Mouse (Mus musculus) hindbrain, embryonic 13.5 days (tissue): ENCODE measurements around the gene Kctd17. TPM values are rescaled to one million over a fixed set of nuclear protein-coding genes. Genes with fewer than 3 reads are reported as not detected.

ENCODE experiments used
- ATAC-seq: fragments of 200-750 bp; cut with Nextera tagmentation; 2 replicates; pipeline ENCODE4 v1.8.0; 2017; ENCODE audit warnings: moderate TSS enrichment; ENCODE audit not compliant: low FRiP score
- H3K27ac ChIP-seq: fragments of 300-500 bp; sonication (generic); 2 replicates; pipeline ENCODE4 v1.5.1; 2015; ENCODE audit warnings: inconsistent platforms, mild to moderate bottlenecking, moderate library complexity
- H3K27me3 ChIP-seq: fragments of 300-500 bp; sonication (generic); 2 replicates; pipeline ENCODE4 v1.6.1; 2015; ENCODE audit warnings: mild to moderate bottlenecking, inconsistent platforms
- H3K36me3 ChIP-seq: fragments of 300-500 bp; sonication (generic); 2 replicates; pipeline ENCODE4 v1.6.1; 2015; ENCODE audit warnings: mild to moderate bottlenecking, inconsistent platforms
- H3K4me1 ChIP-seq: fragments of 300-500 bp; sonication (generic); replicated peaks from 2 replicates; pipeline ENCODE4 v1.6.1; 2015; ENCODE audit warnings: inconsistent platforms
- H3K4me2 ChIP-seq: fragments of 300-500 bp; sonication (generic); 2 replicates; pipeline ENCODE4 v1.6.1; 2015; ENCODE audit warnings: inconsistent platforms, mild to moderate bottlenecking, moderate library complexity
- H3K4me3 ChIP-seq: fragments of 300-500 bp; sonication (generic); 2 replicates; pipeline ENCODE4 v1.5.1; 2015; ENCODE audit warnings: mild to moderate bottlenecking, inconsistent platforms
- H3K9ac ChIP-seq: fragments of 300-500 bp; sonication (generic); 2 replicates; pipeline ENCODE4 v1.6.1; 2015; ENCODE audit warnings: mild to moderate bottlenecking, inconsistent platforms
- H3K9me3 ChIP-seq: fragments of 300-500 bp; sonication (generic); 2 replicates; pipeline ENCODE4 v1.6.1; 2016; ENCODE audit warnings: inconsistent platforms
- WGBS: fragments of 180-500 bp; shearing (Covaris S2); methylation state at CpG from one replicate; pipeline ENCODE4 v1.1.7; 2015; 5-methylcytosine and 5-hydroxymethylcytosine counted together
- polyA plus RNA-seq: library from polyadenylated mRNA; unstranded; fragments of >200 nt; fragmentation: Nextera tagmentation; extraction: Ambion mirVana; gene quantifications from 2 replicates; pipeline ENCODE4 v1.2.1, GENCODE M21; 2015

Kctd17 gene
- 114 and 116 TPM in 2 replicates for polyA plus RNA-seq

DNA sequence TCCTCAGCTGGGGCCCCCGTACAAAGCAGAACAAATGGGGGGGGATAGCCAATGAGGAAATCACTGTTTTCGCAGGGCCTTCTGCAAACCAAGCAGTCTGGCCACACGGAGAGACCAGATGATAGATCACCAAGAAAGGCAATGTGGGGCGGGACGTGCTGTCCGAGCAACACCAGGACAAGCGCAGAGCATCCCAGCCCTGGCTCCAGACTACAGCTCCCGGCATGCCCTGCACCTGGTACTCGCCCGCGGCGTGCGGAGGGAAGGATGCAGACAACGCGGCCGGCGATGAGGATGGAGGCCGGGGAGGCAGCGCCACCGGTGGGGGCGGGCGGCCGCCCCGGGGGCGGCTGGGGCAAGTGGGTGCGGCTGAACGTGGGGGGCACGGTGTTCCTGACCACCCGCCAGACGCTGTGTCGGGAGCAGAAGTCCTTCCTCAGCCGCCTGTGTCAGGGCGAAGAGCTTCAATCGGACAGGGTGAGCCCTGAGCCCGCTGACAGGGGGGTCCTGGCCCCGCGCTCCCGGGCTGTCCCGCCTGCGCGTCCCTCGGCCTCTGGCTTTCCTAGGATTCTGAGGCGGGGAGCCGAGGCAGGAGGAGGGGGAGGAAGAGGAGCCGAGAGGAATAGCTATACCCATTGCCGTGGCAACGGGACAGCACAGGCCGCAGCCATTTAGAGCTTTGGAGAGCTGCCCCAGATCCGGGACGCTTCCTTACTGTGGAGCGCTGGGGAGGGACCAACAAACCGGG lies at the start of gene Kctd17:
TSS of gene Kctd17 (plus strand) at position 174 of the 748 bp plus-strand sequence.
- ATAC-seq: peak; percentile 92

DNA sequence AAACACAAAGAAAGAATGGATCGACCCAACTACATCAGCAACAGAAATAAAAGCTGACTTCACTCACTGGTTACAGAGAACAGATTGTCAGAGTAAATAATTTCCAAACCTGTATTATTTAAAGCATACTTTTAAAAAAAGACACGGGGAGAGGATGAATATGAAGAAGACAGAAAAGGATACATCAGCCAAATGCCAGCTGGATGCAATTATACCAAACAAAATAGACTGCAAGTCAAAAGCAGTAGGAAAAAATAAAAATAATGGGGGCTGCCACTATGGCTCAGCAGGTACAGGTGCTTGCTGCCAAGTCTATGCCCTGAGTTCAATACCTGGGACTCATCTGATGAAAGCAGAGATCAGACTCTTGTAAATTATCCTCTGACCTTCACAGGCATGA lies 48.2 kb upstream of the Kctd17 start:
- 91% methylated on average over 2 of the region's 2 CpGs for WGBS
- Histone ChIP-seq H3K4me2 (no peak overlapping the region), H3K9me3 (no peaks in the 10 kb centered on the region; the same call in 1 of the 2 replicates)

More for the DNA sequence above, at the start of gene Kctd17:
- Histone ChIP-seq H3K36me3 (peaks cover 29% of the 10 kb centered on the region), H3K9me3 (no peaks in the 10 kb centered on the region), H3K4me2 (peak within 1 kb of the TSS; percentile 89), H3K27me3 (peaks cover 17% of the 10 kb centered on the region; the same call in 1 of the 2 replicates), H3K4me1 (peaks cover 33% of the 10 kb centered on the region), H3K4me3 (peak within 1 kb of the TSS; percentile 89), H3K9ac (peak within 1 kb of the TSS; percentile 96), H3K27ac (peak within 1 kb of the TSS; percentile 81)
- WGBS: under 1% methylated on average over 51 of the region's 52 CpGs

DNA sequence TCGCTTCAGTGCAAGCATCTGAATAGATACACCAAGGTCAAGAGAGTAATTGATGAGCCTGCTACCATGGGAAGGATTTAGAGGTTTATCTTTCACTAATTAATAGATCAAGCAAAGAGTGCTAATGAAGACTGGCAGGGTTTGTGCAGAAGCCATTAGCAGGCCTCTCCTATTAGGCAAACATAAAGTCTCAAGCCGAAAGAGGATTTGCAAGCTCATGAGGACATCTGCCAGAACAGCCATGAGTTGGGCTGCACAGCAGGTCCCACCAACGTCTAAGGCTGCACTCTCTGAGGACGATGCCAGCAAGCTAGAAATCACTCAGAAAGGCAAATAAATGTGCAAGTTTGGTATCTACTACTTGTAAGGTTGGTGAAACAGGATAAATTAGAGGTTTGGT lies 47.6 kb upstream of the Kctd17 start:
- no peaks in the 10 kb centered on the region; the same call in 1 of the 2 replicates for H3K9me3 ChIP-seq
- no peak overlapping the region for H3K27ac ChIP-seq
- peaks cover 14% of the 10 kb centered on the region; the same call in 1 of the 2 replicates for H3K4me1 ChIP-seq
- WGBS: 72% methylated on average over 4 of the region's 4 CpGs
- no peak overlapping the region for H3K4me3 ChIP-seq
- no peak overlapping the region for H3K4me2 ChIP-seq
- no peak for ATAC-seq
- no peaks in the 10 kb centered on the region for H3K36me3 ChIP-seq
- H3K27me3 ChIP-seq: no peaks in the 10 kb centered on the region
- H3K9ac ChIP-seq: no peak overlapping the region

More for the DNA sequence above, 48.2 kb upstream of the Kctd17 start:
- no peak for ATAC-seq
- Histone ChIP-seq H3K9ac (no peak overlapping the region), H3K4me1 (peaks cover 14% of the 10 kb centered on the region; the same call in 1 of the 2 replicates), H3K27me3 (no peaks in the 10 kb centered on the region), H3K36me3 (no peaks in the 10 kb centered on the region), H3K27ac (no peak overlapping the region), H3K4me3 (no peak overlapping the region)

DNA sequence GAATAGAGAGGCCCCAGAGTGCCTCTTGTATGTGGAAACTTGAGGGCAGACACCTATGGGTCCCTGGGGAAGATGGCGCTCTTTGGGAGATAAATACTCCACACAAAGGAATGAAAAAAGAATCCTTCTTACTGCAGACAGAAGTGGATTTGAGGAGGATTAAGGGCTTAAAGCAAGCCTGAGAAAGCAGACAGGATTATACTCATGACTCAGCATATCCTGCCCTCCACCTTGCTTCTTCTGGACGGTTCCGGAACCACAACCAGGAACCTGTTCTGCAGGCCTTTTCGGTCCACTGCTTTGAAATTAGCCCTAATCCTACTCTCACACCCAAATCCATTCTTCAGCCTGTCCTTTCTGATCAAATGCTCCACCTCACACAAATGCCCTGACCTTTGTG lies 46.2 kb upstream of the Kctd17 start:
- Histone ChIP-seq H3K4me2 (no peak overlapping the region), H3K9me3 (no peaks in the 10 kb centered on the region; the same call in 1 of the 2 replicates), H3K27me3 (no peaks in the 10 kb centered on the region), H3K4me1 (peaks cover 14% of the 10 kb centered on the region; the same call in 1 of the 2 replicates), H3K27ac (no peak overlapping the region), H3K36me3 (no peaks in the 10 kb centered on the region), H3K4me3 (no peak overlapping the region), H3K9ac (no peak overlapping the region)
- 94% methylated on average over 4 of the region's 4 CpGs for WGBS
- no peak for ATAC-seq

DNA sequence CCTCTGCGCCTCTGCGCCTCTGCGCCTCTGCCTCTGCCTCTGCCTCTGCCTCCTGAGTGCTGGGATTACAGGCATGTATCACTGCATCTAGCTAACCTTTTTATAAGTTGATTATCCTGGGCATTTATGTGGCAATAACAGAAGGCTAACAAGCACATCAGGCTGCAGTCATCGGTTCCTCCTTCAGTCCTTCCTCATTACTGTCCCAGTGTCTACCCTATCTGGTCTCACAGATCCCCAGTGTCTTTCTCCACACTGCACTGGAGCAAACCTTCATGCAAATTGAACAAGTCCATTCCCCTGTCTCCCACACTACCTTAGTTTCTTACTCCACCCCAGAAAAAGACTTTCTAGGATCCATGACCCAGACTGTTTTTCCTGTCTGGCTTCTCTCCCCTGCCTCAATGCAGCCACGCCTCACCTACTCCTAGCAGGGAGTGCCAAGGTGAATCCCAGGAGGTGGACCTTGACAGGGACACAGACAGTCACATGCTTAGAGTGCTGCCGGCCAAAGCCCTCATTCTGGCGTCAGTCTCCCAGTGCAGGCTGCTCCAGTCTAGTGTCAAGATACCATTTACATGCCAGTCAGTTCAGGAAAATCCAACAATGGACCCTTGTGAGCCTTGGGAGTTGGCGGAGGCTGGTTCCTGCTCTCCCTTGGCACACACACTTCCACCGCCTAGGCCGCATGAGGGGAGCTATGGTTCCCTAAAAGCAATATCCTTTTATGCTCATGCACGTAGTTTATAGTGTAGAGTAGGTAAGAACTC lies 44.7 kb upstream of the Kctd17 start:
- Histone ChIP-seq H3K36me3 (no peaks in the 10 kb centered on the region), H3K4me1 (peaks cover 14% of the 10 kb centered on the region; the same call in 1 of the 2 replicates), H3K4me2 (no peak overlapping the region), H3K27me3 (no peaks in the 10 kb centered on the region), H3K4me3 (no peak overlapping the region), H3K9ac (no peak overlapping the region), H3K27ac (peak overlapping the region; percentile 75), H3K9me3 (no peaks in the 10 kb centered on the region; the same call in 1 of the 2 replicates)
- peak; percentile 68; the same call in 1 of the 2 replicates for ATAC-seq
- WGBS: 74% methylated on average over 11 of the region's 11 CpGs

DNA sequence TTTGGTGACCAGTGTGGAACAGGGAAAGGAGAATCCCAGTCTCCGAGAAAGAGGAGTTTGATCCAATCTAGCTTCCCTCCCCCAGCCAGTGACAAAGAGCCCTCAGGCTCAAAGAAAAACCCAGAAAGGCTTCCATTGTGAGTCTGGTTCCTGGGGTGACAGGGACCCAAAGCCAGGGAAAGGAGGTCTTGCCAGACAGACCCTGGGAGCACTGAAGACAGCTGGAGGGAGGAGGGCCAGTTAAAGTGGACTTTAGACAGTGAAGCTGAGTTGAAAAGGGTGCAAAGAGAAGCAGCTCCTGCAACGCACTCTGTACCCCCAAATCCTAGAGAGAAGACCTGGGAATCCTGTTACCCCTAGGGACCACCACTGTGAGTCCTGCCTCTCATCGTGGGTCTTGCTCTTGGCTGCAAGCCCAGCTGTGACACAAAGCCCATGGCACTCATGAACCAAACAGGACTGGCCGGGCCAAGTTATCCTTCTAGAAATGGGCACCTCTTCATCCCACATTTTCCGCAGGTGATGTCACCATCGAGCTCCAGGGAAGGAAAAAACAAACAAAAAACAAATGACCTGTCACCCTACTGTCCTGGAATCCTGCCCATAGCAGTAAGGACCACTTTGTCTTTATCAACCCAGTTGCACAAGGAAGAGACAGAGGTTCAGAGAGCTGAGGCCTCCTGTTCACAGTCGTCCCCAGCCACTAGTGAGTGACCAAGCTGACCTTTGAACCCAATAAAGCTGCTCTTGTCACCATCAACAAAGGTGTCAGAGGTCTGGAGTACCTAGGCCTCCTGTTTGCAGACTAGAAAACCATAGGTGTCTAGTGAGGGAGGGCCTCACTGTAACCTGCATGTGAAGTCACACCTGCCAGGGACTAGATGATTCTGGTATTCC lies 43.9 kb upstream of the Kctd17 start:
- H3K27ac ChIP-seq: peak overlapping the region; percentile 75
- peak; percentile 54; the same call in 1 of the 2 replicates for ATAC-seq
- H3K9ac ChIP-seq: no peak overlapping the region
- no peak overlapping the region for H3K4me3 ChIP-seq
- no peaks in the 10 kb centered on the region for H3K36me3 ChIP-seq
- 69% methylated on average over 7 of the region's 7 CpGs for WGBS
- H3K4me1 ChIP-seq: peaks cover 14% of the 10 kb centered on the region; the same call in 1 of the 2 replicates
- no peaks in the 10 kb centered on the region for H3K9me3 ChIP-seq
- H3K4me2 ChIP-seq: no peak overlapping the region
- no peaks in the 10 kb centered on the region for H3K27me3 ChIP-seq

DNA sequence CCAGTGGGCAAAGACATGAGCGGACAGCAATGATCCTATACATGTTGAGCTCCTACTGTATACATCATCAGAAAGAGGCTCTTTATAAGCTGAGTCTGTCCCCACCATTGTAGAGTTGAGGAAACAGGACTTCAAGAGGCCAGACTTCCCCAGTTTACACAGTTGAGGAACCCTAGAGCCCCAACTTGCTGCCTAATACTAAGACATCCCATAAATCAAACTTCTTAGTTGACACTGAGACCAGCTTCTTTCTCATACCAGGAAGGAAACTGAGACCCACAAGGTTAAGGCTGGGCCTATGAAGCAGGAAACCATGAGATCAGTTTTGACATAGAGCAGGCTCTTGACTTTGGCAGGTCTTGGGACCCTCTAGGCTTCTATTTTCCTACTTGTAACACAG lies 42.8 kb upstream of the Kctd17 start:
- H3K36me3 ChIP-seq: no peaks in the 10 kb centered on the region
- no peak overlapping the region for H3K27ac ChIP-seq
- no peak overlapping the region for H3K9ac ChIP-seq
- no peak overlapping the region for H3K4me3 ChIP-seq
- no peak for ATAC-seq
- no peak overlapping the region for H3K4me2 ChIP-seq
- H3K27me3 ChIP-seq: no peaks in the 10 kb centered on the region
- WGBS: 87% methylated on average over 1 of the region's 1 CpGs
- peaks cover 14% of the 10 kb centered on the region; the same call in 1 of the 2 replicates for H3K4me1 ChIP-seq
- H3K9me3 ChIP-seq: no peaks in the 10 kb centered on the region

DNA sequence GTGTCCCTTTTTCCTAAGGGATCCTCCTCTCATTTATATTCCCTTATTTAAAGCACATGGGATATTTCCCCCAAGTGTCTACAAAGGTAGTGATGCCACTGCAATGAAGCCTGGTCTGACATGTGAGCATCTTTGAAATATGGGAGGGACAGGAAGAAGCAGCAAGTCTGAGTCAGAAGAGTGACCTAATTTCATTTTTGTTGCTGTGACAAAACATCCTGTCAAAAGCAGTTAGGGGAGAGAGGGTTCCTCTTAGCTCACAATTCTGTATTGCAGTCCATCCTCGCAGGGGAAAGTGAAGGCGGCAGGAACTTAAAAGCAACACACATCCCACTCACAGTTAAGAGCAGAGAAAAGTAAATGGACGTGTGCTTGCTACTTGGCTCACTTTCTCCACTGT lies 37.5 kb upstream of the Kctd17 start:
- H3K4me1 ChIP-seq: no peaks in the 10 kb centered on the region
- H3K9ac ChIP-seq: no peak overlapping the region
- H3K9me3 ChIP-seq: no peaks in the 10 kb centered on the region
- ATAC-seq: no peak
- H3K27me3 ChIP-seq: no peaks in the 10 kb centered on the region
- H3K36me3 ChIP-seq: no peaks in the 10 kb centered on the region
- no peak overlapping the region for H3K4me2 ChIP-seq
- no peak overlapping the region for H3K27ac ChIP-seq
- no peak overlapping the region for H3K4me3 ChIP-seq
- WGBS: 85% methylated on average over 3 of the region's 3 CpGs

DNA sequence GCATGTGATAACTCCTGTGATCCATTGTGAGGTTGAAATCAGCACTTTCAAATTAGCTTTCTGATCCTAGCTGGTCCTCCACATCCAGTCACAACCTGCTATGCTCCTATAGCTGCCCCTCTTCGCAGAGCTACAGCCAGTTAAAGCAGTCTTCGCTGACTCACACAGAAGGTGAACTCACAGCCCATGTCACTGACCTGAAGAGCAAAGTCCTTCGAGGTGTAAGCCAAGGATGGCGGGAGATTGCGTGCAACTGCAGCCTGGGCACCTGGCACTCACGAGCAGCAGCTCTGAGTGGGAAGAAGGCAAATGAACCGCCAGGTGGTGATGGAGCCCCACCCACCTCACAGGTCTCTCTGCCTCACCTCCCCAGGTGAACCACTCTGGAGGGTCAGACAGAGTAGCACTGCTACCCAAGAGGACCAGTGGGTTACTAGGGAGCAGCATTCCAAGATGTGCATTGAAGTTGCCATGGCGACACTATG lies 32.8 kb upstream of the Kctd17 start, which contains the start of gene Tex33:
TSS of gene Tex33 (minus strand) at position 435 of the 485 bp plus-strand sequence.
- Histone ChIP-seq H3K9ac (no peak within 1 kb of the TSS), H3K4me2 (no peak within 1 kb of the TSS), H3K9me3 (no peaks in the 10 kb centered on the region), H3K4me1 (no peaks in the 10 kb centered on the region), H3K27me3 (no peaks in the 10 kb centered on the region), H3K27ac (no peak within 1 kb of the TSS), H3K4me3 (no peak within 1 kb of the TSS), H3K36me3 (no peaks in the 10 kb centered on the region)
- 83% methylated on average over 8 of the region's 8 CpGs for WGBS
- no peak for ATAC-seq

DNA sequence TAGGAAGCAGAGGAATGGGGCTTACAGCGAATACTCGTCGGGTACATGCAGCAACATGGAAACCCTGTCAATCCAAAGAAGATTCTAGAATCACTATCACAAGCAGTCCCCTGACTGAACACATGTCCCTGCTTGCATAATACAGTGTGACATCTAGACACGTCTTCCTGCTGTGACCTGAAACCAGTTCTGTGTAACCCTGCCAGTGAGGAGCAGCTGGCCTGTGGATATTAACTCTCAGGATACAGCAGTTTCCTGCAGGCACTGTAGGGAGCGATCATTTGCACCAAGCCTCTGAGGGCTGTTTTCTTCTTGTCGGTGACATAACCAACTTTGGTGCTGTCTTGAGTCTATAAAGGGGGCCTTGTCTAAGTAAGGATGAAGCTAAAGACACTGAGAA lies 27.0 kb upstream of the Kctd17 start:
- no peak overlapping the region for H3K4me2 ChIP-seq
- 69% methylated on average over 6 of the region's 6 CpGs for WGBS
- no peak for ATAC-seq
- no peak overlapping the region for H3K4me3 ChIP-seq
- no peaks in the 10 kb centered on the region for H3K9me3 ChIP-seq
- no peaks in the 10 kb centered on the region for H3K27me3 ChIP-seq
- H3K4me1 ChIP-seq: peaks cover 50% of the 10 kb centered on the region
- H3K36me3 ChIP-seq: no peaks in the 10 kb centered on the region
- H3K27ac ChIP-seq: no peak overlapping the region
- H3K9ac ChIP-seq: no peak overlapping the region

DNA sequence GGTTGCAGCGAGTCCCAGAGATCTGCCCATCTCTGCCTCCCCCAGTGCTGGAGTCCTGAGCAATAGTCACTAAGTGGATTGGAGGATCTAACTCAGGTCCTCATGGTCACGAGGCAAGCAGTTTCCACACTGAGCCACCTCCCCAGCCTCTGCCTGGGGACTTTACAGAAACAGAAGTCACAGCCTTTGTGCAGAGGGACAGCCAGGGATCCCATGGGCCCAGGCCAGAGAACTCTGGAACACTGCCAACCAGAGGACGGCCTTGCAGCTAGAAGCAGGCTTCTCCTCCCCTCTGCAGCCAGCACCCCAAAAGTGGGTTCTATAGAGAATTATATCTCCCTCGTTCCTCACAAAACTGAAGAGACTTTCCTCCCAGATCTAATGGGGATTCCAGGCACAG lies 26.4 kb upstream of the Kctd17 start:
- Histone ChIP-seq H3K4me1 (peaks cover 51% of the 10 kb centered on the region), H3K9me3 (no peaks in the 10 kb centered on the region), H3K4me3 (no peak overlapping the region), H3K4me2 (no peak overlapping the region), H3K27ac (no peak overlapping the region), H3K36me3 (no peaks in the 10 kb centered on the region), H3K9ac (no peak overlapping the region; the same call in 1 of the 2 replicates), H3K27me3 (no peaks in the 10 kb centered on the region)
- no peak for ATAC-seq
- WGBS: 60% methylated on average over 4 of the region's 4 CpGs
